Mouse (Mus musculus): ENCODE results near the gene Yy1.

GRCm38 (mm10) chr12:108809771-108810170 lies 17.0 kb downstream of the Yy1 start:
- TF ChIP-seq POLR2AphosphoS5 (IDR thresholded peaks at IDR 0.05; ENCODE audit: insufficient replicate concordance, low read depth, low read length): no peak
- TF ChIP-seq CTCF (IDR thresholded peaks at IDR 0.05; ENCODE audit: low read depth, low read length): no peak
- TF ChIP-seq GATA2 (IDR thresholded peaks at IDR 0.05; ENCODE audit: borderline replicate concordance, low read depth, low read length): no peak
- TF ChIP-seq GATA1 (IDR thresholded peaks at IDR 0.05; ENCODE audit: borderline replicate concordance, low read length): no peak

All from G1E (cell line).